Mouse (Mus musculus) limb, embryonic 10.5 days (tissue): ENCODE measurements around the gene Ybx2. TPM values are rescaled to one million over a fixed set of nuclear protein-coding genes. Genes with fewer than 3 reads are reported as not detected.
A peak's percentile ranks its signal among the peaks of the same experiment; 100 is the strongest.

Experiments used
- DNase-seq: peaks from one replicate; pipeline ENCODE4 v3.0.0-alpha.2; 2017; ENCODE audit warnings: low spot score
- H3K27ac ChIP-seq: fragments of 300-500 bp; sonication (generic); 2 replicates; pipeline ENCODE4 v1.5.1; 2016; ENCODE audit warnings: mild to moderate bottlenecking
- H3K27me3 ChIP-seq: fragments of 300-500 bp; sonication (generic); 2 replicates; pipeline ENCODE4 v1.6.1; 2016; ENCODE audit warnings: low read depth, mild to moderate bottlenecking; ENCODE audit not compliant: poor library complexity, severe bottlenecking
- H3K36me3 ChIP-seq: fragments of 300-500 bp; sonication (generic); 2 replicates; pipeline ENCODE4 v1.6.1; 2016; ENCODE audit warnings: mild to moderate bottlenecking, moderate library complexity
- H3K4me1 ChIP-seq: fragments of 300-500 bp; sonication (generic); 2 replicates; pipeline ENCODE4 v1.6.1; 2016
- H3K4me3 ChIP-seq: fragments of 300-500 bp; sonication (generic); 2 replicates; pipeline ENCODE4 v1.5.1; 2016; ENCODE audit warnings: mild to moderate bottlenecking, moderate library complexity
- H3K9me3 ChIP-seq: fragments of 300-500 bp; sonication (generic); replicated peaks from 2 replicates; pipeline ENCODE4 v1.6.1; 2016; ENCODE audit warnings: mild to moderate bottlenecking
- WGBS: fragments of 180-500 bp; shearing (Covaris S2); methylation state at CpG from one replicate; pipeline ENCODE4 v1.1.7; 2016; 5-methylcytosine and 5-hydroxymethylcytosine counted together
- polyA plus RNA-seq: library from polyadenylated mRNA; unstranded; fragments of >200 nt; fragmentation: Nextera tagmentation; extraction: Ambion mirVana; gene quantifications from 2 replicates; pipeline ENCODE4 v1.2.1, GENCODE M21; 2016

Gene Ybx2
- polyA plus RNA-seq, 1 experiment from 2014 or later, result 6.1 TPM

DNA sequence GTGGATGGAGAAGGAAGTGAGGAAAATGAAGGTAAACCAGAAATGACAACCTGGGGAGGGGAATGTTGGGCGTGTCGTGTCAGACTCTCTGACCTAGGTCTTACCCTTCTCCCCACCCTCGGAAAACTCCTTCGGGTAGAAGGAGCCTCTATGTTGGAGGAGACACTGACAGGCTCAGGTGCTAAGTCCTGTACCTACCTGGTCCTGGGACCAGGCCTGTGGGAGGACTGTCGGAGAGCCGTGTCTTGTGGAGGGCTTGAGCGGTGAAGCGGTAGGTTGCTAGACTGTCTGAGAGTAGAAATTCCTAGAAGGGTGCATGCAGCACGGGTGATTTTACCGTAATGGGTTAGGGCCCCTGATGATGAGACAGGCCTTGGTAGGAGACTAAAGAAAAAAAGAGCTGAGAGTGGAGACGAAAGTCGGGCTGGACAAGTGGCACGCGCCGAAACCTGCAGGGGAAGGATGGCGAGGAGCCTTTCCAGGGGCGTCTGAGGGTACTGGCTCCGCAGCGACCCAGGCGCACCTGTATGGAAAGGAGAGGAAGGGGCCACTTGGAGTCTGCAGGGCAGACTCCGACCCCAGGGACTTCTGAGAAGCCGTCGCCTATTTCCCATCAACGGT is 29.2 kb downstream of the Ybx2 start, which contains the start of gene Cldn7:
Gene Cldn7 (plus strand): TSS at position 130 of the 621 bp plus-strand sequence.
- H3K27me3 ChIP-seq, result peaks cover 83% of the 10 kb centered on the region
- peaks cover 17% of the 10 kb centered on the region for H3K4me1 ChIP-seq
- peak; percentile 42 for DNase-seq
- H3K27ac ChIP-seq, result 0 out of 2 replicates have a peak within 1 kb of the TSS, but pooled peaks have one; percentile 2
- peaks cover 25% of the 10 kb centered on the region for H3K36me3 ChIP-seq
- no peaks in the 10 kb centered on the region for H3K9me3 ChIP-seq
- peak within 1 kb of the TSS; percentile 50 for H3K4me3 ChIP-seq
- WGBS, result 9% methylated on average over 24 of the region's 24 CpGs

DNA sequence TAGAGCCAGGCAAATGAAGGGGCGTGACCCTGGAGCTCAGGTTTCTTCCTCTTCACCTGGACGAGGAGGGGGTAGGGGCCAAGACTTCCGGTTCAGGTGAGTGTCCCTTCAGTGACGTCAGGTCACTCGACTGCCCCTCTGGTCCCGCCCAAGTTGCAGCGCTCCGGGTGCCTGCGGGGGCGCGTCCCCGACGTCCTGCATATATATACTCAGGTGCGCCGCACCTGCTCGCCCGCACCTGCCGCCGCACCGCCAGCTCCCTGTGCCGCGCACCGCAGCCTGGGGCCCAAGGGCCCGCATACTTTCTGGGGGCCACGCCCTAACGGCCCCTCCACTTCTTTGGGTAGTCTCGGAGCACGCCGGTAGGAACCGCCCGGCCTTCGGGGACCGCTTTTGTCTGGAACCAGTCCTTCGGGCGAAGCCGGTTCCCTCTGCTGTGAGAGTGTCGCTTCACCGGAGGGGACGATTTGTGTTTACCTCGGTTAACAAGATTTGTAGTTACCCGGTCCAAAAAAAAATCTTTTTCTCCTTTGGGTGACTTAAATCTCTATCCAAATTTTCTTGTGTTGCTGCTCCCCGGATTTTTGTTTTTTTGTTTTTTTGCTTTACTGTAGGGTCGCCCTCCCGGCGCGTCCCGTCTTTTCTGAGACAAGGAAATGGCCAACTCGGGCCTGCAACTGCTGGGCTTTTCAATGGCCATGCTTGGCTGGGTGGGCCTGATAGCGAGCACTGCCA is 29.8 kb downstream of the Ybx2 start:
- WGBS, result 2% methylated on average over 49 of the region's 49 CpGs

DNA sequence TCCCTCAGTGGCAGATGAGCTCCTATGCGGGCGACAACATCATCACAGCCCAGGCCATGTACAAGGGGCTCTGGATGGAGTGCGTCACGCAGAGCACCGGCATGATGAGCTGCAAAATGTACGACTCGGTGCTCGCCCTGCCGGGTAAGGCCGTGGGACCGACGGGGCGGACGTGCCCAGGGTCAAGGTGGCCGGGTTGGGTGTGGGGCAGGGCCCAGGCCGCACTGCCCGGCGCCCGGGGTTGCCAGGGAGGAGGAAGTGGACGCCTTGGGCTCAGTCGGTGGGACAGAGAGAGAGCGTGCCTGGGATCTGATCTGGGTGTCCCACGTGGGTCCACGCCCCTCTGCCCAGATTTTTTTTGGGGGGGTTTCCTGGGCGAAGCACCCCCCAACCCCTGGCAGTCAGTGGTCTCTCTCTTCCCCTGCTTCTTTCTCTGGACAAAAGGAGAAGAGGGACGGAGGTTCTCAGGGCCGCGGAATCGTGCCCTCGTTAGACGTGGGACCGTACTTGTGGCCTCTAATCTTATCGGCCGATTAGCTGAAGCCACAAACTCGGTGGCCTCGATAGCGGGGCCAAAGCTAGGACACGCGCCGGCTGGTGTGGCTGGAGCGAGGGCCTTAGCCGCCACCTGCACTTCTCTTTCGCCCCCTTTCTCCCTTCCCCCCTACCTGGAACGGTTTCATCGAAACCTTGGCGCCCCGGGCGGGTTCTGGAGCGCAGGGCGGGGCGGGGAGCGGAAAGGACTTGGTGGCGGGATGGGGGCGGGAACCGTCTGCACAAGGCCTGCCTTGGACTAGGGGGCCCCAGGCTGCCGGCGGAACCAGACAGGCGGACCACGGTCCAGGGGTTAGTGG is 30.6 kb downstream of the Ybx2 start:
- DNase-seq, result peak; percentile 71
- WGBS, result 2% methylated on average over 59 of the region's 59 CpGs
- Histone ChIP-seq H3K36me3 (peaks cover 38% of the 10 kb centered on the region), H3K9me3 (no peaks in the 10 kb centered on the region), H3K27me3 (peaks cover 77% of the 10 kb centered on the region), H3K4me3 (peak overlapping the region; percentile 50), H3K4me1 (peaks cover 17% of the 10 kb centered on the region), H3K27ac (peak overlapping the region; percentile 77)

More for the DNA sequence above, 29.8 kb downstream of the Ybx2 start:
- Histone ChIP-seq H3K36me3 (peaks cover 32% of the 10 kb centered on the region), H3K27me3 (peaks cover 83% of the 10 kb centered on the region), H3K9me3 (no peaks in the 10 kb centered on the region), H3K4me3 (peak overlapping the region; percentile 50), H3K27ac (peak overlapping the region; percentile 77), H3K4me1 (peaks cover 17% of the 10 kb centered on the region)
- peak; percentile 51 for DNase-seq

DNA sequence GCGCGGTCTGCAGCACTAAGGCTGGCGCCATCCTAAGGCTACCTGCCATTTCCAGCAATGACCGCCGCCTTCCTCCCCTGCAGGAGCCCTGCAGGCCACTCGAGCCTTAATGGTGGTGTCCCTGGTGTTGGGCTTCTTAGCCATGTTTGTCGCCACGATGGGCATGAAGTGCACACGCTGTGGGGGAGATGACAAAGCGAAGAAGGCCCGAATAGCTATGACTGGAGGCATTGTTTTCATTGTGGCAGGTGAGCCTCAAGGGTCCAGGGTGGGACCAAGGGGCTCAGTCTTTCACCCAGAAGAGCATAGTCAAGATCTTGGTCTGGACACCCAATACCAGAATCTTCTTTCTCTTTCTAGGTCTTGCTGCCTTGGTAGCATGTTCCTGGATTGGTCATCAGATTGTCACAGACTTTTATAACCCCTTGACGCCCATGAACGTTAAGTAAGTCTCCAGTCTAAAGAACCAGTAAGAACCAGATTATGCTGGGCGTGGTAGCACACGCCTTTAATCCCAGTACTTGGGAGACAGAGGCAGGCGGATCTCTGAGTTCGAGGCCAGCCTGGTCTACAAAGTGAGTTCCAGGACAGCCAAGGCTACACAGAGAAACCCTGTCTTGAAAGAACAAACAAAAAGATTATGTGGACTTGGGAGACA is 31.4 kb downstream of the Ybx2 start:
- no peaks in the 10 kb centered on the region for H3K9me3 ChIP-seq
- 38% methylated on average over 17 of the region's 17 CpGs for WGBS
- no peak for DNase-seq
- peaks cover 17% of the 10 kb centered on the region for H3K4me1 ChIP-seq
- H3K4me3 ChIP-seq, result peak overlapping the region; percentile 50
- H3K27ac ChIP-seq, result peak overlapping the region; percentile 77
- peaks cover 70% of the 10 kb centered on the region for H3K27me3 ChIP-seq
- peaks cover 45% of the 10 kb centered on the region for H3K36me3 ChIP-seq

DNA sequence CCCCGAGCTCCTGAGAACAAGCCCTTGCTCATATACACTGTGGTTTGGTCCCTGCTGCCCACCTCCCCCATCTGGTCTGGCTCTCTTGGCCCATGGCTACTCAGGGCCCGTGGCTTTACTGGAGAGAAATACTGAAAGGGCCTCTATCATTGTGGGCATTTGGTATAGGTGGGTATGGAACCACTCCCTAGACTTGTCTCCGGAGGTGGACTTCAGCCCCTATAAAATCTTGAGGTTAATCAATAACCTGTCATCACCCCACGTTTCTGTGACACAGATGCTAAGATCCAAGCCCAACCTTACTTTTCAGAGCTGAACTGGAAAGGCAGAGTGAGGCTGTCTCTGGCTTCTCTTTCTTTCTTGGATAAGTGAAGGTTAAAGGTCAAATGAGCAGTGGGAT is 33.2 kb downstream of the Ybx2 start:
- no peak for DNase-seq
- 84% methylated on average over 4 of the region's 4 CpGs for WGBS
- H3K9me3 ChIP-seq, result no peaks in the 10 kb centered on the region
- H3K4me1 ChIP-seq, result peaks cover 17% of the 10 kb centered on the region
- peaks cover 63% of the 10 kb centered on the region for H3K36me3 ChIP-seq
- H3K27ac ChIP-seq, result no peak overlapping the region
- no peak overlapping the region for H3K4me3 ChIP-seq
- H3K27me3 ChIP-seq, result peaks cover 52% of the 10 kb centered on the region

DNA sequence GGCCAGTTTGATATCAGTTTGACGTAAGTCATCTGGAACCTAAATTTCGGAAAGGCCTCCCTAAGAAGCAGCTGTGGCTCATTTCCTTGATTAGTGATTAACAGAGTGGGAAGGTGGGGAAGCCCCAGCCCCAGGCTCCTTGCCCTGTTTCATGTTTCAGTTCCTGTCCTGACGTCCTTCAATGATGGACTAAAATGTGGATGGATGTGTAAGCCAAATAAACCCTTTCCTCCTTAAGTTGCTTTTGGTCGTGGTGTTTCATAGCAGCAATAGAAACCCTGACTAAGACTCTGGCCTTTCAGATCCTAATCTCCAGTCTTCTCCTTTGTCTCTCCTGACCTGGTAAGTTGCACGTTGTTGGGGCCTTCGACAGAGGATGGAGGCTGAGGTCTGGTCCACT is 34.6 kb downstream of the Ybx2 start:
- H3K36me3 ChIP-seq, result peaks cover 77% of the 10 kb centered on the region
- no peak overlapping the region for H3K27ac ChIP-seq
- H3K27me3 ChIP-seq, result peaks cover 37% of the 10 kb centered on the region
- H3K9me3 ChIP-seq, result no peaks in the 10 kb centered on the region
- H3K4me3 ChIP-seq, result no peak overlapping the region
- no peak for DNase-seq
- H3K4me1 ChIP-seq, result peaks cover 14% of the 10 kb centered on the region
- 87% methylated on average over 6 of the region's 6 CpGs for WGBS

DNA sequence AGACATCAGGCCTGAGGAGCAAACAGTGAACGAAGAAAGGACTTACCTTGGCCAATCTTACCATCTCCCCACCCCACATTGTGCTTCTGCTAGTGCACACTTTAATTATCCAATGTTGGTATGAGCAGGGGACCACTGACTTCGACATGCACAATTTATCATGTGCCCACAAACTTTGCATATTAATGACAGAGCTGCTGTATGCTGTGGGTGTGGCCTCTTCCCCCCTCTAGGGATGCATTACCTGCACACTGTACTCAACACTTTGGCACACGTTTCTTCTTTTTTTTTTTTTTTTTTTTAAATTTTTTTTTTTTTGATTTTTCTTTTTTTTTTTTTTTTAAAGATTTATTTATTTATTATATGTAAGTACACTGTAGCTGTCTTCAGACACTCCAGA is 35.2 kb downstream of the Ybx2 start:
- 93% methylated on average over 3 of the region's 3 CpGs for WGBS
- peaks cover 11% of the 10 kb centered on the region for H3K4me1 ChIP-seq
- H3K4me3 ChIP-seq, result no peak overlapping the region
- no peaks in the 10 kb centered on the region for H3K9me3 ChIP-seq
- H3K27ac ChIP-seq, result no peak overlapping the region
- peaks cover 83% of the 10 kb centered on the region for H3K36me3 ChIP-seq
- no peak for DNase-seq
- peaks cover 32% of the 10 kb centered on the region for H3K27me3 ChIP-seq

DNA sequence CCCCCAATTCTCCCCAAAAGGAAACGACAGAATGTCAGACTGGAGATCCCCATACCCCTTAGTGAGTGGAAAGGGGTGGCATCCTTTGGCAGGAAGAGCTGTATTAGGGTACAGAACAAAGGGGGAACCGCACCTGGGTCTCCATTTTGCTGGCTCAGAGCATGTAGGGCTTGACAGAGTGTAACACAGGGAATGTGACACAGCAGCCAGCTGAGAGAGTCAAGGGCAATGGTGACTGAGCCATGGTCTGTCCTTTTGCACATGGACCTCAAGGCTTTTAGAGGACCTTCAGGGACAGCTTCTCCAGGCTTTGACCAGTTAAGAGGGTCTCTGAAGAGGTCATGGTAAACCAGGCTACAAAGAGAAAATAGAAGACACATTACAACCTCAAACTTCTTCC is 39.3 kb downstream of the Ybx2 start:
- Histone ChIP-seq H3K27ac (no peak overlapping the region), H3K4me1 (peaks cover 4% of the 10 kb centered on the region; the same call in 1 of the 2 replicates), H3K27me3 (no peaks in the 10 kb centered on the region), H3K4me3 (no peak overlapping the region), H3K9me3 (no peaks in the 10 kb centered on the region), H3K36me3 (peaks cover 88% of the 10 kb centered on the region)
- no peak for DNase-seq
- 93% methylated on average over 2 of the region's 2 CpGs for WGBS

DNA sequence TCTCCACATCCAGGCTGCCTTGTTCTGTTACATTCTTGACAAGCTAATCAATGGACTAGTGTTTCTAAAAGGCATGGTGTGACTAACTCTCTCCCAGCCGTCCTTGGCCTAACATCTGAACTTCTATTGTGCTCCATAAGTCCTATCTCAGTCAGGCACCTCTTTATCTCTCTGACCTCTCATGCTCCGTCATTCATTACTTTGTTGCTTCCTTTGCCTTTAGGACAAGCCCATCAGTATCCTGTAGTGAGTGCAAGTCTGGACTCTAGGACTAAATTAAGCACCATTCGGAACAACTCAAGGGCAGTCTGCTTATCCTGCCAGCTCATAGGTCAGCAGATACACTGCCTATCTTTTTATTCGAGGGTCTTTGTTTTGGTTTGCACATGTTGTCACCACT is 40.7 kb downstream of the Ybx2 start:
- Histone ChIP-seq H3K27me3 (no peaks in the 10 kb centered on the region), H3K36me3 (peaks cover 77% of the 10 kb centered on the region), H3K4me3 (no peak overlapping the region), H3K27ac (no peak overlapping the region), H3K9me3 (no peaks in the 10 kb centered on the region), H3K4me1 (peaks cover 4% of the 10 kb centered on the region; the same call in 1 of the 2 replicates)
- DNase-seq, result no peak
- 95% methylated on average over 4 of the region's 4 CpGs for WGBS

DNA sequence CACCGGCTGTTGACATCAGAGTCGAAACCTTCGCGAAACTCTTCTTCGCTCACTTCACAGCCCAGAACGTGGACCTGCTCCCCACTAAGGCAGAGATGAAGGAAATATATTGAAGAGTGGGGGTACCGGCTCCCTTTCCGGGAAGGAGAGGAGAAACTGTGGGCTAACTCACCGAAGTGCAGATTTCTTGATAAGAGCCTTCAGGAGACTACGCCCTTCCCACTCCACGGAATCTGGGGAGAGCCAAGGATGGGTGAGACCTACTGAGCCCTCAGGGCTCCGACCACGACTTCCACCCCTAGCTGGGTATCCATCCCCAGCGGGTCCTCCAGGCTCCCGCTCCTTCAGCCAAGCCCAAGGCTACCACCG is 44.2 kb downstream of the Ybx2 start:
- H3K36me3 ChIP-seq, result peaks cover 62% of the 10 kb centered on the region
- H3K27me3 ChIP-seq, result no peaks in the 10 kb centered on the region
- peaks cover 26% of the 10 kb centered on the region for H3K4me1 ChIP-seq
- H3K9me3 ChIP-seq, result no peaks in the 10 kb centered on the region
- H3K4me3 ChIP-seq, result peak overlapping the region; percentile 98
- 3% methylated on average over 16 of the region's 16 CpGs for WGBS
- no peak for DNase-seq
- H3K27ac ChIP-seq, result peak overlapping the region; percentile 98

DNA sequence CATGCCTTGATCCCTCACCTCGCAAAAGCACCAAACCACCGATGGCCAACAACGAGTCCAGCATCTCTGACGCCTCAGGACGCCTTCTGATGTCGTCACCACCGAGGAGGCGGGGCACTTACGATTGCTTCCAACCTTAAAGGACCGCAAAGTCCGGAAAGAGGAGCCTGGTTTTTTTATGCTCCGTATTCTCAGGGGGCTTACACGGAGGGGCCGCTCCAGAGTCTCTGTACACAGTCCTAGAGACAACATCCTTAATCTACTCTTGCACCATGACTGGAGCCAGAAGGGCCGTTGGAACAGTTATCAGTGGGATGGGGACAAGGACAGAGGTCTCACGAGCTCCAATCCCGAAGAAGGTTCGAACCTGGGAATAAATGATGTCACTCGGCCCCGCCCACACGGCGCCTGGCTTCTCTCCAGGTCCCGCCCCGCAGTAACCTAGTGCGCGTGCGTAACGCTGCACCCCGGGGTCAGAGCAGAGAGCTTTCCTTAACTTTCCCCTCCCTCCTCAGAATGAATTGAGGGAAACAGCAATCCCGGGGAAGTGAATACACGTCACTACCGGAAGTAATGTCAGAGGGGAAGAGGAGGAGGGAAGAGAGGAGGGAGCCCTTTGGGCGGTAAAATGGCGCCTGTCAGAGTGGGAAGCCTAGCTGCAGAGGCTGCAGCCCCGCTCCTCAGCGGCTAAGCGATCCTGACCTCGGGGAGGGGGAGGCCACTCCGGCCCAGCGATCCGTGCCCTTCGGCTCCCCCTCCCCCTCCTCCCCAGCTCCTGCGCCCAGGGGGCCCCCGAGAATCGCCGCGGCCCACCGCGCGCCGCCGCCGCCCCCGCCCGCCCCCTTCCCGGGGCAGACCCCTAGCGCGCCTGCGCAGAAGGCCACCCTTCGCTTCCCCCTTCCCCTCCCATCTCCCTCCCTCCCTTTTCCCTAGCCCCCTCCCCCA is 44.9 kb downstream of the Ybx2 start:
- under 1% methylated on average over 51 of the region's 60 CpGs for WGBS
- DNase-seq, result peak; percentile 99
- H3K27me3 ChIP-seq, result no peaks in the 10 kb centered on the region
- H3K4me1 ChIP-seq, result peaks cover 26% of the 10 kb centered on the region
- peak overlapping the region; percentile 98 for H3K4me3 ChIP-seq
- H3K27ac ChIP-seq, result peak overlapping the region; percentile 98
- H3K36me3 ChIP-seq, result peaks cover 62% of the 10 kb centered on the region
- no peaks in the 10 kb centered on the region for H3K9me3 ChIP-seq
